Mouse (Mus musculus) retina, postnatal 7 days (tissue): ENCODE measurements around the gene Alox12b.

Source experiments
- DNase-seq: peaks from one replicate; pipeline ENCODE4 v3.0.0-alpha.2; 2012; ENCODE audit warnings: low read depth, low spot score

Alox12b gene

DNA sequence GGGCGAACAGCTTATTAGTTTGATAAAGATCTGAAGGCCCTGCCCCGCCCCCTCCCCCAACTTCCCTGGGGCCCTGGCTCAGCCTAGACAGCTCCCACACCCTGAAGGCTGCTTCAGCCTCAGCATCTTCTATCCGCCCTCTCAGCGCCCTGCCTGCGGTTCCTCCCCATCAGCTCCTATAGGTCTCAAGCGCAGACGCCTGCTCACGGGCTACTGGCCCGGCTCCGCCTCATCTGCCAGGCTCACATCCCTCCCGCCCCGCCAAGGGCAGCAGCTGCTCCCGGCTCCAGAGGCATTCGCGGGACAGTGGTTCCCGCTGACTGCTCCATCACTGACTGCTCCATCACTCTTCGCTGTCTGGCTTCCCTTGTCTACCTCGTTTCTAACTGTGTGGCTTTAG, at the start of gene Alox12b:
Gene Alox12b, plus strand, starts transcription at position 190 of the 400 bp plus-strand sequence.
- no peak for DNase-seq

DNA sequence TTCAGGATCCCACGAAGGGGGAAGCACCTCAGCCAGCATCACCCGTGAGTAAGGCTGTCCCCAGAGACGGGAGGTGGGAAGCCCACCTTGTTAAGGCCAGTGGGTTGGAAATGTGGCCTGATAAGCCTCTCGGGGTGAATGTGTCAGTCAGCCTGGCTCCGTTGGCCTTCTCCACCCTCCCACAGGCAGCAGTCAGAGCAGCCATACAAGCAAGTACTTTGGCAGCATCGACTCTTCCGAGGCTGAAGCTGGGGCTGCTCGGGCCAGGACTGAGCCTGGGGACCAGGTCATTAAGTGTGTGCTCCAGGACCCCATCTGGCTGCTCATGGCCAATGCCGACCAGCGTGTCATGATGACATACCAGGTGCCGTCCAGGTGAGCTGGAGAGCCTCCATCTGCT, 49.1 kb upstream of the Alox12b start:
- DNase-seq = no peak

DNA sequence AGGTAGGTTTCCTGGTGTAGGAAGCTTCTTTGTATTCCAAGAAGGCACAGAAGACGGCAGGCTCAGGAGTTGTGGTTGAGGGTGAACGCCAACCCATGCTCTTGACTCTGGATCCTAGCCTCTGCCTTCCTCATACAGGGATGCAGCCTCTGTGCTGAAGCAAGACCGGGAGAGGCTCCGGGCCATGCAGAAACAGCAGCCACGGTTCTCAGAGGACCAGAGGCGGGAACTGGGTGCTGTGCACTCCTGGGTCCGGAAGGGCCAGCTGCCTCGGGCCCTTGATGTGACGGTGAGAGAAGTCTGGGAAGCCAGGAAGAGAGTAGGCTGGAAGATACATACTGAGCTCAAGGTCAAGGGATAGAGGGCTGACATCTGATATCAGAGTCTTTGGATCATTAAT, 48.6 kb upstream of the Alox12b start:
- DNase-seq = no peak

DNA sequence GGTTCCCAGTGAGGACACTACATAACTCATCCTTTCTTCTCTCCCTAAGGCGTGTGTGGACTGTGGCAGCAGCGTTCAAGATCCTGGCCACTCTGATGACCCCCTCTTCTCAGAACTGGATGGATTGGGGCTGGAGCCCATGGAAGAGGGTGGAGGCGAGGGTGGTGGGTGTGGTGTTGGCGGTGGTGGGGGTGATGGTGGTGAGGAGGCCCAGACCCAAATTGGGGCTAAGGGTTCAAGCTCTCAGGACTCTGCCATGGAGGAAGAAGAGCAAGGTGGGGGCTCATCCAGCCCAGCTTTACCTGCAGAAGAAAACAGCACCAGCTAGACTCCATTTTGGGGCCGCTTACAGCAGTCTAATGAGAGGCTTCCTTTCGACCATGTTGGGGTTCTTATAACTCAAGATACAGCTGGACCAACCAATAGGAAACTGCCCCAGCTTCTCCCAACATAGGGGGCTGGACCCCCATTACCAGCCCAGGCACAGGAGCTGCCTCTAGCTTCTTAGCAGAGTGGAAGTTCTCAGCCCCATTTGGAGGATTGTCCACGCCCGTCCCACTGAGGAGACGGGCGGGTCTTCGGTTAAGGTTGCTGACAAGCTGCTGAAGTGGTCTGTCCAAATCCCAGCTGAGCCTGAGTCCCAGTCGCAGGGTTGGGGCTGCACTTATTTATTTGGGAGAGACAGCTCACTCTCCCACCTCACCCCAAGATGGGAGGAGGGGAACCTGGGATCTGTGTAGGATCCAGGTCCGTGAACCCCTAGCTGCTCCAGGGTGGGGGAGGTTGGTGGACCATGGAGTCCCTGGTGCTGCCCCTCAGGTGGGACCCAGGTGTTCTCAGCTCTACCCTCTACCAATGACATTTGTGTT, 47.5 kb upstream of the Alox12b start:
- no peak for DNase-seq

DNA sequence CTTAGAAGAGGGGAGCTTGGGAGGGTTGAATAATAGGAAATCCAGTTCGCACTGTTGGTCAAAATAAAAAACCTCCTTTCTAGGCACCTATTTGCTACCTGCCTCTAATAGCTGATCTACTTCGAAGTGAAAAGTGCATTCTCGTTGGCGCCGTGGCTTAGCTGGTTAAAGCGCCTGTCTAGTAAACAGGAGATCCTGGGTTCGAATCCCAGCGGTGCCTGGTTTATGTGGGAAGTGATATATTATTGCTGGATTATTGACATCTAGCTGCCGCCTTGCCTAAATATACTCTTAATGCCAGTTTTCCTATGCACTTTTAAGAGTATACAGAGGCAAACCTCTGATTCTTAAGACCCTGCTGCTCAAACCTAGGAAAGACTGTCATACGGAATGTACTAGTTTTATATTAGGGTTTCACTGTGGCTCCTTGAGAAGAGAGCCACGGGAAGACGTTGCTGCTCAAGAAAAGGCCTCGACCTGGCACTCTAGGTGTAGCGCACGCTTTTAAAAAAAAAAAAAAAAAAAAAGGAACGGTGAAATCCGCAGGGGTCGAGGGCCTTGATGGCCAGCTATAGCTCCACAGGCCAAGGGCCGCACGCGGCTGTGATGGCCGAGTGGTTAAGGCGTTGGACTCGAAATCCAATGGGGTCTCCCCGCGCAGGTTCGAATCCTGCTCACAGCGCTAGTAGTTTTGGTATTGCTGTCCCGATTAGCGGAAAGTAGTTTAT, 46.3 kb upstream of the Alox12b start:
- DNase-seq = peak; percentile 84

DNA sequence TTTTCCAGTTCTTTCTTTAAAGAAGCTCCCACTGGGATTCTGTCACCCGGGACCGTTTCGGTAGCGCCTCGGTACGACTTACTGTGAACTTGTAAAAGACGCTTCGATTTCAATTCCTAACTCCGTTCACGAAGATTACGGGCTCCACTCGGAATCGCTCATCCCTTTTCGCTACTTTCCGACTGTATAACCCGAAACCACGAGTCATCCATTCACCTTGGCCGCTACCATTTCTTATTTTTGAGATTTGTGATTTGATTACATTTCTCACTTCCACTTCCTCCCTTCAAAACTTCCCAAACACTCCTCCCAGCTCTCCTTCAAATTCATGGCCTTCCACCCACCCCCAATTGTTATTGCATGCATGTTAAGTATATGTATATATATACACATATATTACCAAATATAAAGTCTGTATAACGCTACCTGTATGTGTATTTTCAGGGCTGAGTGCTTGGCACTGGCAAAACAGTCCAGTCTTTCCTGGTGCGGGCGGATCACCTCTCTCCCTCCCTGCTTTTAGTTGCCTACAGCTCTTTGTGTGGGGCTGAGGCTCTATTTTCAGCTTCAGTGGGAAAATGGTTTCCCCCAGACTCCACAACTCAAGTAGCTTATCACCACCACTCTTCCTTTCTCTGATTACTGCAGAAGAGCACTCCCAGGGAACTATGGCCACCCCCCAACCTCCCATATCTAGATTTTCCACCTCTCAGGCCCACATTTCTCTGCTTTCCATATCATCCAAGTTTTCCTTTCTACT, 45.6 kb upstream of the Alox12b start:
- no peak for DNase-seq

DNA sequence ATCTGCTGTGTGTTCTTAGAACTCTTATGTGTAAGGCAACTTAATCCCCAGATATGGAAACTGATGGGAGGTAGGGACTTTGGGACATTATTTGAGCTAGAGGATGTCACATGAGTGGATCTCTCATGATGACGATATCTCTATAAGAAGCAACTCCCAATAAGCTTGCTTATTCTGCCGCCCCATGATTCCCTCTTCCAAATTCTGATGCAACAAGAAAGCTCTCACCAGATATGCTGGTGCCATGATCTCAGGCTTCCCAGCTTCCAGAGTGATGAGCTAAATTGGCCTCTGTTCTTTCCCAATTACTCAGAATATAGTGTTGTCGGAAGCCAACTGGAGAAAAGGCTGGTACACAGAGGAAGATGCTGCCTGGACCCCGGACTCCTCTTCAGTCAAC, 44.9 kb upstream of the Alox12b start:
- no peak for DNase-seq

DNA sequence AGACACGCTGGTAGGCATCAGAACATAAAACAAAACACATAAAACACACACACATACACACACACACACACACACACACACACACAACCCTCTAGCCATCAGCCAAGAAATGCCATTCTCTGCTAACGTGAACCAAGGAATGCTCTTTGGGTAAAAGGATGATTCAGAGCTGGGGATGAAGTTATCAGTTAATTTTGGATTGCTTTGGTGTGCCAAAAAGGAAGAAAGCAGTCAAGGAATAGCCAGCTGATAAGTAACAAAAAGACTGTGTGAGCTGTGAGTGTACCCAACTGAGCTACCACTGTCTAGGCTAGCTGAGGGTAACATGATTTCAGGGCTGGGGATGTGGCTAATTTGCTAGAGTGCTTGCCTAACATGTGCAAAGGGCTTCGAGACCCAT, 42.8 kb upstream of the Alox12b start:
- no peak for DNase-seq

DNA sequence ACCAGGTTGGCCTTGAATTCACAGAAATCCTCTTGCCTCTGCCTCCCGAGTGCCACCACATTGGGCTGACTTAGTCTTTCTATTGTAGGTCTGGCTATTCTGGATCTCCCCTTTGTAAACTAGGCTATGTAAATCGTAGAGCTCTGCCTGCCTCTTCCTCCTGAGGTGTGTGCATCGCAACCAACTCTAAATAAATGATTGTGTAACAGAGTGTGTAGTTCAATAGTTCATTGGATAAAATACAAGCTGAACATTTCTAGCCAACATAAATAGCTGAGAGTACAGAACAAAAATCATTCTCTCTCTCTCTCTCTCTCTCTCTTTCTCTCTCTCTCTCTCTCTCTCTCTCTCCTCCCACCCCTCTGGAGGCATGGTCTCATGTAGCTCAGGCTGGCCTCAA, 42.2 kb upstream of the Alox12b start:
- no peak for DNase-seq

DNA sequence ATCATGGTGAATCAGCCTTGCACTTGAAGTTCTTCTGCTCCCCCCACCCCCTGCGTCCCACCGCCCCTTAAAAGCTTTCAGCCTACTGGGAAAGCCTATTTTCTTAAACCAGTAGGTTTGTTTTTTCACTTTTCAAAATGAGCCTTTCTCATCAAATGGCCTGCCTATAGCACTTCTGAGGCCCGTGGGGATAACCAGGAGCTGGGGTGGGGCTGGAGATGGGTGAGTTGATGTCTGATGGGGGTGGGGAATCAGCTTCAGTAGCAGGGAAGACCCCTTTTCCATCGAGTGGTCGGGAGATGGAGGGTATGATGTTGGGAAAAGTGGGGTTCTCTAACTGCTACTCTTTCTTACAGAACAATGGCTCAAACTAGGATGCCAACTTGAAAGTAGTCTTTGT, 39.9 kb upstream of the Alox12b start:
- DNase-seq = no peak

DNA sequence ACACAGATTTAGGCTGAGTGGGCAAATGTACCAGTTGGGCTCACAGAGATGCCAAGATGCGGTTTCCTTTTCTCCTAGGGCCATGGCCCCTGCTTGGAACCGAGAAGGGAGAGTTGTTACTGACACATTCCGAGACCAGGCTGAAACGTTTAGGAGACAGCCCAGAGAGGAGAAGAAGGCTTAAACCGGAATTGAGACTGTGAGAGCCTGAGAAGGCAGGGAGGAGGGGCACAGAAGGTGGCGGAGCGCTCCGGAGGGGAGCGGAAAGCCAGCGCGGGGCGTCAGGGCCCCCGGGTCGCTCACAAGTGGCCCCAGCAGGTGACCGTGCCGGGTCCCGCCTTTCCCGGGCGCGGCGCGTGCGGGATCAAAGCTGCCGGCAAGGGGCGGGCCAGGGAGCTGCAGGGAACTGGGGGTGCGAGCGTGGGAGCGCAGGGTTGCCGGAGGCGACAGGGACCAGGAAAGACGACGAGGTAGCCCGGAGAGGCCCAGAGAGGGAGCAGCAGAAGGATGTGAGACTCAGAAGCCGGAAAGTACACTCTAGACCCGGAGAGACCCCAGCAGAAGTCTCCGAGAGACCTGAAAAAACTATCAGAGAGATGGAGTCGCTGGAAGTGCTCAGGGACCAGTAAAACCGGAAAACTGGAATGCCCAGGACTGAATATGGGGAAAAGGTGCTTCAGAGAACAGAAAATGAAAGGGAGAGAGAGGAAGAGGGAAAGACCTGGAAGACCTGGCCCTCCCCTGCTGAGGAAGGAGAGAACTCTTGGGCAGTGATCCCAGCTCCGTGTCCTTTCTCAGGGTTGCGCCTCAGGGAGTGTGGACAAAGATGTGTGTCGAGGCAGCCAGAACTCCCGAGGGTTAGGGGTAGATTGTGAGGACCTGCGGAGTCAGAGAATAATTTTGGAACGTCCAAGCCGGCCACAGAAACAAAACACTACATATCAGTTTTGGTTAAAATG, 38.8 kb upstream of the Alox12b start:
- DNase-seq = no peak

DNA sequence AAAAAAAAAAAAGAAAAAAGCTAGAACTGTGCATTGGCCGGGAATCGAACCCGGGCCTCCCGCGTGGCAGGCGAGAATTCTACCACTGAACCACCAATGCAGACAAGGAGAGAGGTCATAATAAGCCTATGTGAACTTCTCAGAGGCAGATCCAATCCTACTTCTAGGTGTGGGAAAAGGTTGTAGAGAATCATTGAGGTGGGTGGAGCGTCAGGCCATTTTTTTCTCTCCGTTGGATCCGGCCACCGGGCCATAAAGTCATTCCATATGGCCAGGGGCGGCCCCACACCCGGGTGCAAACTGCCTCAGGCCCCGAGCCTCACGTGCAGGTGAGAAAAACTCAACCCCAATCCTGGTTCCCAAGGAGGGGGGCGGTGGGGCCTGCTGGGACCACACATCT, 38.0 kb upstream of the Alox12b start:
- DNase-seq = peak; percentile 91

DNA sequence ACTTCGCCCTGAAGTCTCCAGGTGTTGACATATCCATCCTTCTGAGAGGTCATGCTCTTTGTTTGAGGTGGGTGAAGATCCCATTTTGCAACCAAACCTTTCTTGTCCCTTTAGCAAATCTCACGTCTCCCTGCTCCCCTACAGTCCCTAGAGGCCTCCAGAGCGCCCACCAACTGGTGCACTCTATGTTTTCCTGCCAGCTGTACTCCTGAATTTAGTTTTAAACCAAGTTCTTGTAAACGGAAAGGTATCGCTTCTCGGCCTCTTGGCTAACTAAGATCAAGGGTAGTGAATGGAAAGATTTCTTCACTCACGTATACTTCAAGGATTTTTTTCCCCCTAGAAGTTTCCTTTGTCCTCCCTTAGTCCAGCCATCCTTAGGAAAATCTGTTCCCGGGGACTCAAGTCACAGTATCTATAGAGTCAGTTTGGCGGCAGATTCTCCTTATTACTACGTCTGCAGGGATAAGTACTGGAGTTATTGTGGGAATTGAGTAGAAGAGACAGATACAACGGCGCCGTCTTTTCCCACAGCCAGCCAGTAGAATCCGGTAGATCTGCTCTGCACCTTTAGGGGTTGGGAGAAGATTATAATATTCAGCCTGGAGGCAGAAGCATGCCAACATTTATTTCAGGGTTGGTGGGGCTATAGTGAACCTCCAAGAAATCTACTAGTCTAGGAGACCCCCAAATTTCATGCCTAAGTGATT, 37.2 kb upstream of the Alox12b start:
- DNase-seq = no peak

DNA sequence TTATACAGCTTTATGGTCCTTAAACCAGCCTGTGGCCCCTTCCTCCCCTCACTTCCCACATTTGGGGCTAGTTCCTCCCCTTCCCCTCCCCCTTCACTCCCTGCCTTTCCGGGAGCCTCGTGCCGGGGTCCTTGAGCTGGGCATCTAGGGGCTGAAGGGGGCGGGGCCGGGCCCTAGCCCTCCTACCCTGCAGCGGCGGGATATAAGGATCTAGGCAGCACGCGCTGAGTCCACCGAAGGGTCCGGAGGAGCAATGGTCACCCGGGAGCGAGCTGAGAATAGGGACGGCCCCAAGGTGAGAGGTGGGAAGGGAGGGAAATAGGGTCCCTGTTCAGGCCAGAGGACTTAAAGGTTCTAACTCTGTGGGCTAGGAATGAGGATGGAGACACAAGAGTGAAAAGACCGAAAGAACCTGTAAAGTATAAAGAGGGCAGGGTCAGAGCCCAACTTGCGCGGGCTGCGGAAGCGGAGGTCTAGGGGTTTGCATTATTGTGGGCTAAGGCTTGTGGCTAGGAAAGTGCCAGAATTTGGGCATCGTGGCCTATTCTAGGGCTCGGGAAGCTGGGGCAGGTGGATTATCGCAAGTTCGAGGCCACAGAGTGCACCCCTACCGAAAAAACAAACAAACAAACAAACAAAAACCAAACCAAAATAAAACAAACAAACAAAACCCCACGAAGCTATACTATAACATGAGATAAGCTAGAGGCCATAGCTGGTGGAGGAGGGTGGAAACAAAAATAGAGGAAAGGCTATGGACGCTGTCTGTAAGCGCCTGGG, 36.4 kb upstream of the Alox12b start, which contains the start of gene Hes7:
Gene Hes7, plus strand, starts transcription at position 184 of the 780 bp plus-strand sequence.
- DNase-seq = no peak

DNA sequence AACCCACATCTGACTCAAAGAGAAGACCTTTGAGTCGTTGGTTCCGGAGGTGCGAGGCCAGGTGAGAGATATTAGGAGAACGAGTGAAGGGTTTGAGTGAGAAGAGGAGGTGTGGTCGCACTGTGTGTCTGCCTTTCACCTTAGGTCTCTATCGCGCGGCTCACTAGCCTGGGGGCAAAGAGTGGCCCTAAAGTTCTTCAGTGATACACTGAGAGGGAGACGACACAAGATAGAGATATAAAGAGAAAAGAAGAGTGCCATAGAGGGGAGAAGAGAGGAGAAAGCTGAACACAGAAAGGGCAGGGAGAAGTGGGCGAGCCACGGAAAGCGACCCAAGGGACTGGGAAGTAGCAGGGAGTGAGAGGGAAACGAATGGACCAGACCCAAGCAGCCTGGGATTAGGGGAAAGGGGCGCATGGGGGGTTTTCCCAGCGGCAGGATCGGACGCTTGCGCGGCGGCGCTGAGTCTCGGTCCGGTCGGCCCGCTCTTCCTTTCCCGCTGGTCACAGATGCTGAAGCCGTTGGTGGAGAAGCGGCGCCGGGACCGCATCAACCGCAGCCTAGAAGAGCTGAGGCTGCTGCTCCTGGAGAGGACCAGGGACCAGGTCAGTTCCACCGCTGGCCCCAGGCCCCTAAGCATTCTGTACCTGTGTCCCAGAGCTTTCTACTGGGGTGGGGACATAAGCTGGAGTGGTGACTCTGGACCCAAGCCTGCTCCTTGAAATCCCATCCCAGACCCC, 35.6 kb upstream of the Alox12b start:
- no peak for DNase-seq

DNA sequence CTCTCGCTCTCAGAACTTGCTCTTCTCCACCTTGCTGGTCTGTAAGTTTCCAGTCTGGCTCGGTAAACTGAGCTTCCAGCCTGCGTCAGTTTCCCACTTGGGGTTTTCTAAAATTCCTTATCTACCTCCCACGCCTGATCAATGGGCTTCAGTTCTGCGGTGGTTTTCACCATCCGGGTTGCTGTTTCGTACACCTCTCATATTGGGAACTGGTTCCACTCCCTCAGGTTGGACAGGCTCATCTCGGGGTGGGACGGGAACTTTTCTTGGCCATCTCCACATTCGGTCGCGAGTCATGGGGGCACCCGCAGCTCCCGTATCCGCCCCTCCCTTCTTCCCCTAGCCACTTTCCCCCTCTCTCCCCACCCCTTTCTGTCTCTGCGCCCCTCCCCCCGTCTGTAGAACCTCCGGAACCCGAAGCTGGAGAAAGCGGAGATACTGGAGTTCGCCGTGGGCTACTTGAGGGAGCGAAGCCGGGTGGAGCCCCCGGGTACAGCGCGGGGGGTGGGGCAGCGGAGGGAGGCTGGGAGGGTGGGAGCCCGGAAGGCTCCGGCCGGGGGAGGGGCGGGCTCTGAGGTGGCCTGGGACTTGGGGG, 35.0 kb upstream of the Alox12b start:
- DNase-seq = no peak

DNA sequence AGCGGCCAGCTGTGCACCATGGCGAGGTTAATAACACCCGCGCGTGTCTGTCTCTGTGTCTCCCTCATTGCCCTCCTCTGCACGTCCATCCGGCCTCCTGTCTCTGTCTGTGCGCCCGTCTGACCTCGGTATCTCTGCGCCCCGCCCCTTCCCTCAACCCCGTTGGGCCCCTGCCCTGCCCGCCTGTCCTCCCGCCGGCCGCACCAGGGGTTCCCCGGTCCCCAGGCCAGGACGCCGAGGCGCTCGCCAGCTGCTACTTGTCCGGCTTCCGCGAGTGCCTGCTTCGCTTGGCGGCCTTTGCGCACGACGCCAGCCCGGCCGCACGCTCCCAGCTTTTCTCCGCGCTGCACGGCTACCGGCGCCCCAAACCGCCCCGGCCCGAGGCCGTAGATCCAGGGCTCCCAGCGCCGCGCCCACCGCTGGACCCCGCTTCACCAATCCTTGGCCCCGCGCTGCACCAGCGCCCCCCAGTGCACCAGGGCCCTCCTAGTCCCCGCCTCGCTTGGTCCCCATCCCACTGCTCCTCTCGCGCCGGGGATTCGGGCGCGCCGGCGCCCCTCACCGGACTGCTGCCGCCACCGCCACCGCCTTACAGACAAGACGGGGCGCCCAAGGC, 34.3 kb upstream of the Alox12b start, which contains the start of gene 9130213A22Rik:
Gene 9130213A22Rik, minus strand, starts transcription at position 254 of the 616 bp plus-strand sequence.
- DNase-seq = peak; percentile 84
